Mouse (Mus musculus) hindbrain, embryonic 10.5 days (tissue): ENCODE results near the gene Rassf3. TPM values are rescaled to one million over a fixed set of nuclear protein-coding genes. Genes with fewer than 3 reads are reported as not detected.

Source experiments
- DNase-seq: peaks from one replicate; pipeline ENCODE4 v3.0.0-alpha.2; 2017; ENCODE audit warnings: low spot score
- H3K27ac ChIP-seq: fragments of 300-500 bp; sonication (generic); 2 replicates; pipeline ENCODE4 v1.5.1; 2016; ENCODE audit warnings: mild to moderate bottlenecking, moderate library complexity
- H3K27me3 ChIP-seq: fragments of 300-500 bp; sonication (generic); 2 replicates; pipeline ENCODE4 v1.6.1; 2016; ENCODE audit warnings: mild to moderate bottlenecking; ENCODE audit not compliant: poor library complexity, insufficient read depth, severe bottlenecking
- H3K36me3 ChIP-seq: fragments of 300-500 bp; sonication (generic); 2 replicates; pipeline ENCODE4 v1.6.1; 2016; ENCODE audit warnings: mild to moderate bottlenecking, moderate library complexity
- H3K4me1 ChIP-seq: fragments of 300-500 bp; sonication (generic); replicated peaks from 2 replicates; pipeline ENCODE4 v1.6.1; 2016; ENCODE audit warnings: mild to moderate bottlenecking
- H3K4me3 ChIP-seq: fragments of 300-500 bp; sonication (generic); 2 replicates; pipeline ENCODE4 v1.5.1; 2016; ENCODE audit warnings: mild to moderate bottlenecking, moderate library complexity
- H3K9me3 ChIP-seq: fragments of 300-500 bp; sonication (generic); 2 replicates; pipeline ENCODE4 v1.6.1; 2016; ENCODE audit warnings: mild to moderate bottlenecking, moderate library complexity
- WGBS: fragments of 180-500 bp; shearing (Covaris S2); methylation state at CpG from one replicate; pipeline ENCODE4 v1.1.7; 2016; 5-methylcytosine and 5-hydroxymethylcytosine counted together
- polyA plus RNA-seq: library from polyadenylated mRNA; unstranded; fragments of >200 nt; fragmentation: Nextera tagmentation; extraction: Ambion mirVana; gene quantifications from 2 replicates; pipeline ENCODE4 v1.2.1, GENCODE M21; 2016

Rassf3 gene
- polyA plus RNA-seq, 1 experiment from 2014 or later = 8.0 TPM

DNA sequence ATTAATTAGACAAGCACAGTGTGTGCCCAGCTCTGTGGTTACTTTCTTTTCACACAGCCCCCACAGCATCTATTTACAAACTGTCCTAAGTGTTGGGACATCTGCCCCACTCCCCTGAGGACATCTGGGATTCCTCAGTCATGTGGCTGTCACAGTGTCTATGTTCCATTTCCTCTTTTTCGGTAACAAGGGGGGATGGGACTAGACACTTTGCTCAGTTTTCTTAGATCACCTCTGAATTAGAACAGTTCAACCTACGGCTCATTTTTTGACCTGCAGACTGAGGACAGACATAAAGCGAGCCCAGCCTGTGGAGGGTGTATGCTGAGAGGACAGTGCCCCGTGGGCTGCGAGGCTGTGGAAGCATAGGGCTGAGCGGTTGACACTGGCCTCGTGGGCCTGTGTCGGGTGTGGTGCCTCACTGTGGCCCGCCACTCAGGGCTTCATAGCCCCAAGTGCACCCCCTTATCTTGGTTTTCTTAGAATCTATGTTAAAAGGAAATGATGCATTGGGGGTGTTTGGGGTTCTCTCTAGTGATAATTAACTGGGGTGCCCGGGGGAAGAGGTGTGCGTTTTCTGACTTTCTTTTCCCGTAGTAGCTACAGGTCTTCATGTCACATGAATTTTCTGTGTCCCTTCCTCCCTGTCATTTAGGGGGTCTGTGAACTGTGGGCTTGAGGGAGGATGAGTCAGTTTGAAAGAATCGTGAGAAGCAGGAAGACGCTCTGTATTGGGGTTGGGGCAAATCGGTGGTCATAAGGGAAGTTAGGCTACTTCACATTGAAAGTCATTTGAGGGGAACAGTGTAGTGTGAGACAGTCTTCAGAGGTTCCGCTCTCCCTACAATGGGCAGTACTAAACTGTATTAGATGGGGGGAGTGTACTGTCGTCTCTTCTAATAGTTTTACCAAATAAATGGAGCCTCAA lies 101.2 kb downstream of the Rassf3 start:
- Histone ChIP-seq H3K36me3 (peaks cover 93% of the 10 kb centered on the region), H3K9me3 (0 out of 2 replicates have a peak, but pooled peaks cover 3% of the 10 kb centered on the region), H3K27me3 (no peaks in the 10 kb centered on the region), H3K27ac (no peak overlapping the region), H3K4me3 (no peak overlapping the region), H3K4me1 (0 out of 2 replicates have a peak, but pooled peaks cover 7% of the 10 kb centered on the region)
- DNase-seq = no peak
- 92% methylated on average over 17 of the region's 17 CpGs for WGBS

DNA sequence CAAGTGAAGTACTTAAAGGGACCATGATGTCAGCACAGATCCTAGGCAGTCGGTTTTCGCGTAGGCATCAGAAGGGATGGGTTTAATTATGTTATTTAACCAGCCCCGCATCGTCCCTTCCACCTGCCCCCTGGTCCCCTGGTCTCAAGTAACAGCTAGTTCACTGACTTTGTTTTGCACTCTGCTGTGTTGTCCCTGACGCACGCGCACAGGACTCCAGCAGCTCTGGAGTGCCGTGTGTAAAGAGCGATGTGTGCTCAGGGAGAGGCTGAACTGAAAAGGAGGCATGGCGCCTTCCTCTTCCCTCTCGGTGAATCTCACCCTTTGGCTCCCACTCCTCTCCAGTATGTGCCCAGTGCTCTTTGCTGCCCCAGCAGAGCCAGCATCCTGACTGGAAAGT lies 102.1 kb downstream of the Rassf3 start:
- H3K9me3 ChIP-seq = 0 out of 2 replicates have a peak, but pooled peaks cover 3% of the 10 kb centered on the region
- 0 out of 2 replicates have a peak, but pooled peaks cover 7% of the 10 kb centered on the region for H3K4me1 ChIP-seq
- no peak overlapping the region for H3K4me3 ChIP-seq
- H3K27ac ChIP-seq = no peak overlapping the region
- peaks cover 93% of the 10 kb centered on the region for H3K36me3 ChIP-seq
- no peaks in the 10 kb centered on the region for H3K27me3 ChIP-seq
- WGBS = 81% methylated on average over 12 of the region's 12 CpGs
- DNase-seq = no peak

DNA sequence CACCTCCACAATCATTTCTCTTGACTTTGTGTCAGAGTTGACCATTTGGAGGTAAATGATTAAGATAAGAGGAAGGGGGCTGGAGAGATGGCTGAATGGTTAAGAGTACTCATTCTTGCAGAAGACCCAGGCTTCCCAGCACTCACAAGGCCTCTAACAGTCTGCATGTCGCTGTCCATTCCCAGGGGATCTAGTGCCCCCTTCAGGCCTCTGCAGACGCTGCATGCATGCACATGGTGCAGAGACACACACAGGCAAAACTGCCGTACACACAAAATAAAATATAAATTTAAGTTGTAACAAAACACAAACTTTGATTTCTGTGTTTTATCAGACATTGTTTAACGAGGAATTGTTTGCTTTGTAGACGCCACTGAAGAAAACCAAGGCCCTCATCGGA lies 105.4 kb downstream of the Rassf3 start:
- no peak for DNase-seq
- no peak overlapping the region for H3K4me3 ChIP-seq
- WGBS = 90% methylated on average over 6 of the region's 6 CpGs
- peaks cover 18% of the 10 kb centered on the region for H3K4me1 ChIP-seq
- H3K9me3 ChIP-seq = 0 out of 2 replicates have a peak, but pooled peaks cover 3% of the 10 kb centered on the region
- no peak overlapping the region for H3K27ac ChIP-seq
- H3K36me3 ChIP-seq = peaks cover 73% of the 10 kb centered on the region
- no peaks in the 10 kb centered on the region for H3K27me3 ChIP-seq

DNA sequence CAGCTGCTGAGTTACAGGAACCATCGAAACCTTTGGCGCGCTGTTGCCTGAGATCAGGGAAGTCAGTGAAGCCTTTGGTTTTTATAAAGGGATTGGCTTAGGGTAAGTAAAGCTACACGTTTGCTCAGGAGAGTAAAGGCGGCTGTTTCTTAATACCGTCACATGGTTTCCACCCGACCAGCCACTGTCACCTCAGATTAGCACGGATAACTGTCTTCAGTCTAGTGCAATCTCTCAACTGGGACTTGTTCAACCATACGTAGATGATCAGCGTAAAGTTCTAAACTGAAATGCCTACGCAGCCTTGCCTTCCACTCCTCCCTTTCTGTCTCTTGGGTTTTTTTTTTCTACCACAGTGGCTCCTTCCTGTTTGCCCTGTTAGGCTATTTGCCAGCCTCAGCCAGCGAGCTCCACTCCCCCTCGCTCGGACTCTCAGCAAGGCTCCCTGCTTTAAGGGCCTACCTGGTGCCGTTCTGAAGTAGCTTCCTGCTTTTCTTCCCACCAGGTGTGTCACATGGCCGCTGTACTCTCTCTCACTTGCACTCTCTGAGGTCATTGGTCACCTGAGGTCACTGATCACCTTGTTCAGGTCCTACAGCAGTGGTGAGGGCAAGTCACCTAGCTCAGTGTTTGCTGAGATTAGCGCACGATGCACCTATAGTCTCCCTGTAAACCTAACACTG lies 107.2 kb downstream of the Rassf3 start:
- peaks cover 29% of the 10 kb centered on the region for H3K4me1 ChIP-seq
- no peak overlapping the region for H3K27ac ChIP-seq
- H3K4me3 ChIP-seq = no peak overlapping the region
- 0 out of 2 replicates have a peak, but pooled peaks cover 3% of the 10 kb centered on the region for H3K9me3 ChIP-seq
- no peak for DNase-seq
- no peaks in the 10 kb centered on the region for H3K27me3 ChIP-seq
- peaks cover 55% of the 10 kb centered on the region for H3K36me3 ChIP-seq
- WGBS = 90% methylated on average over 18 of the region's 18 CpGs

DNA sequence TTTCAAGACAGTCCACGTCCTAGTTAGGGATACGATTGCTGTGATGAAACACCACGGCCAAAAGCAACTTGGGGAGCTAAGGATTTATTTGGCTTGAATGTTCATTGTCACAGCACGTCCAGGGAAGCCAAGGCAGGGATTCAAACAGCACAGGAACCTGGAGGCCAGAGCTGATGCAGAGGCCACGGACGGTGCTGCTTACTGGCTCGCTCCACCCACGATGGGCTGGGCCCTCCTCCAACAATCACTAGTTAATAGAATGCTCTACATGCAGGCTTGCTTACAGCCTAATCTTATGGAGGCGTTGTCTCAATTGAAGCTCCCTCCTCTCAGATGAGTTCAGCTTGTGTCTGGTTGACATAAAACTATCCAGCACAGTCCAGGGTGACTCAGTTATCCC lies 108.4 kb downstream of the Rassf3 start:
- Histone ChIP-seq H3K9me3 (0 out of 2 replicates have a peak, but pooled peaks cover 3% of the 10 kb centered on the region), H3K4me1 (peaks cover 28% of the 10 kb centered on the region), H3K36me3 (peaks cover 44% of the 10 kb centered on the region), H3K27me3 (no peaks in the 10 kb centered on the region; the same call in 1 of the 2 replicates), H3K4me3 (no peak overlapping the region), H3K27ac (no peak overlapping the region)
- 92% methylated on average over 9 of the region's 9 CpGs for WGBS
- no peak for DNase-seq

DNA sequence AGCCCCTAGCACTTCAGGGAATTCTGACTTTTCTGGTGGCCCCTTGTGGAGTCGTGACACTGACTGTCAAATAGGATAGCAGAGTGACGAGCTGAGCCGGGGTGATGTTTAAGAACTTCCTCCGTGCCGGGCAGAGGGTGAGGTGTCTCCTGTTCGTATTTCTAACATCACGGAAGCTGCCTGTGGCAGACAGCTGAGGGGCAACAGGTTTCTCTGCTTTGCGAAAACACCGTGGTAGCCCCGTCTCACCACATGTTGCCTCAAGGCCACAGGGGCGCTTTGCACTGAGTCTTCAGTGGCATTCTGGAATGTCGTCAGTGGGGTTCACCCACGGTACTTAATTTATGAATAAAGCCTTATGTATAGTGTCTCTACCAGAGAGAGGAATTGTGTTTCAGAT lies 108.9 kb downstream of the Rassf3 start:
- no peak for DNase-seq
- peaks cover 43% of the 10 kb centered on the region for H3K36me3 ChIP-seq
- no peak overlapping the region for H3K27ac ChIP-seq
- H3K4me3 ChIP-seq = no peak overlapping the region
- WGBS = 87% methylated on average over 13 of the region's 13 CpGs
- peaks cover 28% of the 10 kb centered on the region for H3K4me1 ChIP-seq
- H3K27me3 ChIP-seq = no peaks in the 10 kb centered on the region; the same call in 1 of the 2 replicates
- H3K9me3 ChIP-seq = 0 out of 2 replicates have a peak, but pooled peaks cover 3% of the 10 kb centered on the region

DNA sequence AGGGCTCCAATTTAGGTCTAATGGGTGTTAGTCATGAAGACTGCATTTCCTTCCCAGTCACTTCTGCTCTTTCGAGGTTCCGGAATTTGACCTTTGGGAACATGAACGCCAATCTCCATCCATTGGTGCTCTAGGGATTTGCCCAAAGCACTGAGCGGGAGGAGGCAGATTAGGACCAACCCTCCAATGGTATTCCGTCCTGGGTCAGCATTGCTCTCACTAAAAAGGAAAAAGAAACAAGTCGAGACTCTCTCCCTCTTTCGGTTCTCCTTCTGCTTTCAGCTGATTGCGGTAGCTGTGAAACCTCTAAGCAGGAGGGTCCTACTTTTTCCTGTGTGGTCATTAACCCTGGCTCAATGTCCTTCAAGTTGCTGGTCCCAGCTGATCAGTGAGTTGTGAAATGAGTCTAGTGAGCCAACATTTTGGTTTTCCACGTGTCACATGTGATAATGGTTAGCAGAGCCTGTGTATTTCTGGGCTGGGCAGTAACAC lies 110.3 kb downstream of the Rassf3 start:
- 12% methylated on average over 9 of the region's 9 CpGs for WGBS
- Histone ChIP-seq H3K9me3 (0 out of 2 replicates have a peak, but pooled peaks cover 2% of the 10 kb centered on the region), H3K27me3 (no peaks in the 10 kb centered on the region; the same call in 1 of the 2 replicates), H3K4me1 (peaks cover 28% of the 10 kb centered on the region), H3K27ac (0 out of 2 replicates have a peak overlapping the region, but pooled peaks have one; percentile 94), H3K4me3 (peak overlapping the region; percentile 95), H3K36me3 (peaks cover 30% of the 10 kb centered on the region)
- no peak for DNase-seq

DNA sequence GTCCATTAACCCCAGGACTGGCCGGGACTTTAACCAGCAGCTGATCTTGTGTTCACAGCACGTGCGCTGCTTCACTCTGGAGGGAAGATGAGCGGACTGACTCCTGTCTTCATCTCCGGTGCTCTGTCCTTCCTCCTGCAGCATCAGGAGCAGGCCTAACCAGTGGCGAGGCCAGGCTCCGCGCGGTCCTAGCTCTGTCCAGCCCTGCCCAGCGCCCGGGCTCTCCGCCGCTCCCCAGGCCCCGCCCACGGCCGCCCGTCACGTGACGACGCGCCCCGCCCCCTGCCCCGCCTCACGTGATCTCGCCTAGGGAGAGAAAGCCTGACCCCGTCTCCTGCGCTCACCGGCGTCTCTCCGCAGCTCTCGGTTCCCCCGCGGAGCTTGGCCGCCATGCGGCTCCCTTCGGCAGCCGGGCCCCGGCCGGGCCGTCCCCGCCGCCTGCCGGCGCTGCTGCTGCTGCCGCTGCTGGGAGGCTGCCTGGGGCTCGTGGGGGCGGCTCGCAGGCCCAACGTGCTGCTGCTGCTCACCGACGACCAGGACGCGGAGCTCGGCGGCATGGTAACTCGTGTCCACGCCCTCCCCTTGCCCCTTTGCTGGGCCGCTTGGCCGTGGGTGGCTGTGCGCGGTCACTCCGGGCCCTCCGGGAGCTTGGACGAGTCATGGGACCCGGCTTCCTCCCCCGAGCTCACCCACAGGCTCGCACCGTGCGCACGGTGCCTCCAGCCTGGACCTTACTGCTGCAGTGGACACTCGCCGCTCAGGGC lies 111.2 kb downstream of the Rassf3 start, which contains the start of gene Gns:
Gns (plus strand) TSS at position 290 of the 764 bp plus-strand sequence.
- H3K36me3 ChIP-seq = peaks cover 21% of the 10 kb centered on the region
- DNase-seq = peak; percentile 99
- WGBS = under 1% methylated on average over 72 of the region's 72 CpGs
- H3K4me3 ChIP-seq = peak within 1 kb of the TSS; percentile 95
- H3K27ac ChIP-seq = peak within 1 kb of the TSS; percentile 94
- H3K27me3 ChIP-seq = no peaks in the 10 kb centered on the region; the same call in 1 of the 2 replicates
- peaks cover 28% of the 10 kb centered on the region for H3K4me1 ChIP-seq
- no peaks in the 10 kb centered on the region for H3K9me3 ChIP-seq

DNA sequence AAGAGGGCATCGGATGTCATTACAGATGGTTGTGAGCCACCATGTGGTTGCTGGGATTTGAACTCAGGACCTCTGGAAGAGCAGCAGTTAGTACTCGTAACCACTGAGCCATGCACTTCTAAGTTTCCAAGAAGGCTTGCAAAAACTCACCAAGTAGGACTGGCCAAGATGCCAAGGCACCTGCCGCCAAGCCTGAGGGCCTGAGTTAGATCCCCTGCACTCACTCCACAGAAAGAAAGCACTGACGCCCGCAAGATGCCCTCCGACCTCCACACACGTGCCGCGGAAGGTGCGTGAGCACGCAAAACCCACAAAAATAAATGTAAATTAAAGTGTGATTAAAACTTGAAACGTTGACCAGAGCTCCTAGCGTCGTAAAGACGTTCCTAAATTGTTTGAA lies 111.8 kb downstream of the Rassf3 start:
- WGBS = 27% methylated on average over 15 of the region's 15 CpGs
- H3K9me3 ChIP-seq = no peaks in the 10 kb centered on the region
- peak overlapping the region; percentile 95 for H3K4me3 ChIP-seq
- DNase-seq = no peak
- H3K36me3 ChIP-seq = peaks cover 15% of the 10 kb centered on the region
- H3K4me1 ChIP-seq = peaks cover 28% of the 10 kb centered on the region
- peak overlapping the region; percentile 94 for H3K27ac ChIP-seq
- H3K27me3 ChIP-seq = no peaks in the 10 kb centered on the region; the same call in 1 of the 2 replicates

DNA sequence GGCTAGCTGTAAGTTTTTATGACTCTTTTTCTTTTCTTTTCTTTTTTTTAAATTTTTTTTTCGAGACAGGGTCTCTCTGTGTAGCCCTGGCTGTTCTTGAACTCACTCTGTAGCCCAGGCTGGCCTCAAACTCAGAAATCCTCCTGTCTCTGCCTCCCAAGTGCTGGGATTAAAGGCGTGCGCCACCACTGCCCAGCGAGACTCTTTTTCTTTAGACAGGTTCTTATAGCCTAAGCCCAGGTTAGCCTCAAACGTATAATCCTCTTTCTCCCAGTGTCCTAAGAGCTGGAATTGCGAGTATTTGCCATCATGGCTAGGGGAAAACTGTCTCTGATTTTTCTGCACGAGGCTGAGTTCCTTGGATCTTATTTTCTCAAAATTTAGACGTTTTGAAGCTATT lies 112.9 kb downstream of the Rassf3 start:
- H3K27me3 ChIP-seq = no peaks in the 10 kb centered on the region; the same call in 1 of the 2 replicates
- H3K9me3 ChIP-seq = no peaks in the 10 kb centered on the region
- no peak for DNase-seq
- H3K27ac ChIP-seq = no peak overlapping the region
- peaks cover 6% of the 10 kb centered on the region for H3K36me3 ChIP-seq
- peaks cover 28% of the 10 kb centered on the region for H3K4me1 ChIP-seq
- no peak overlapping the region for H3K4me3 ChIP-seq
- WGBS = 80% methylated on average over 8 of the region's 8 CpGs

DNA sequence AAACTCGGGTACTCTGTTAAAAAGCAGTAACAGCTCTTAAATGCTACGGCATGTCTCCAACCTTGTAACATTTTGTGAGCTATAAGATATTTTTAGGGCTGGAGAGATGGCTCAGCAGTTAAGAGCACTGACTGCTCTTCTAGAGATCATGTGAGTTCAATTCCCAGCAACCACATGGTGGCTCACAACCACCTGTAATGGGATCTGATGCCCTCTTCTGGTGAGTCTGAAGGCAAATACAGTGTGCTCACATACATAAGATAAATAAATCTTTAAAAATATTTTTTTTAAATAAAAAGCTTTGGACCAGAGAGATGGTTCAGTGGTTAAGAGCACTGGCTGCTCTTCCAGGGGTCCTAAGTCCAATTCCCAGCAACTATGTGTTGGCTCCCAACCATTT lies 115.8 kb downstream of the Rassf3 start:
- Histone ChIP-seq H3K27me3 (no peaks in the 10 kb centered on the region; the same call in 1 of the 2 replicates), H3K36me3 (no peaks in the 10 kb centered on the region), H3K4me1 (peaks cover 11% of the 10 kb centered on the region), H3K9me3 (no peaks in the 10 kb centered on the region), H3K4me3 (no peak overlapping the region), H3K27ac (no peak overlapping the region)
- no peak for DNase-seq
- WGBS = 89% methylated on average over 2 of the region's 2 CpGs
